Mouse (Mus musculus): ENCODE data around the gene Emp1. TPM values are rescaled to one million over a fixed set of nuclear protein-coding genes. Genes with fewer than 3 reads are reported as not detected.

The Emp1 gene
- polyA plus RNA-seq (2015; fragmentation: Nextera tagmentation; extraction: Ambion mirVana), result 22.9 and 27.2 TPM in 2 replicates

DNA sequence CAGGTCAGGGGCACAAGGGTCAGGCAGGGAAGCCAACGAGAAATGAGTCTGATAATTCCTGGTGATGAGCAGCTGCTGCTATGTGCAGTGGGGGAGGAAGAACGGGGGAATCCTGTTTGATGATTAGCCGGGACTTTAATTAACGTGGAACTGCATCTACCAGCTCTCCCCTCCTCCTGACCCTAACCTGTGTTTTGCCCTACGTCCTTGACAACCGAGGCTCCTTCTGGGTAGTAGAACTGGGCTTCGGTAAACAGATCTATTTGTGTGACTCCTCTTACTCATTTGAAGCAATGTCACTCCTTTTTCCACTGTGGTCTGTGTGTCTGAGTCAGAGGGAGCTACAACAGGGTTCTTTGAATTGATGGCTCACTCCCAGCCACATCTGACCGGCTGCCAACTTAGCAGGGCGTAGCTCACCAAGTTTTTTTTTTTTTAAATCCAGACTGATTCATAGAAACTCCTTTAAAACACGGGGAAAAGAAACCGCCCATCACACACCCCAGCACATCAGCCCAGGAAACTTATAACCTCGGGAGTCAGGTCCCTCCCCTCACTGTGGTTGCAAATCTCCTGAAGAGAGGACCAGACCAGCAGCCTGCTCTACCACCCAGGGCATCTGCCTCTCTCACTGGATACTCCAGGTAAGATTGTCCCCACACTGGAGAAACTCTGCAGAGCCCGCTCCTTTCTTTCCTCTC is at the start of gene Emp1:
Gene Emp1 (plus strand): TSS at position 87 of the 701 bp plus-strand sequence.

Other genes starting within 250 kb of the Emp1 start
- 0.22 and 0.24 TPM in 2 replicates for gene Gprc5d, start 244.3 kb upstream of the Emp1 start, polyA plus RNA-seq (2015; fragmentation: Nextera tagmentation; extraction: Ambion mirVana)
- gene Fam234b, start 164.6 kb upstream of the Emp1 start, polyA plus RNA-seq (2015; fragmentation: Nextera tagmentation; extraction: Ambion mirVana), result 34.8 and 39.4 TPM in 2 replicates
- gene Hebp1, start 164.5 kb upstream of the Emp1 start, polyA plus RNA-seq (2015; fragmentation: Nextera tagmentation; extraction: Ambion mirVana), result 120 and 133 TPM in 2 replicates
- gene Gsg1, start 108.2 kb upstream of the Emp1 start, polyA plus RNA-seq (2015; fragmentation: Nextera tagmentation; extraction: Ambion mirVana), result 0.34 and 0.58 TPM in 2 replicates
- gene Pbp2, start 52.1 kb upstream of the Emp1 start, polyA plus RNA-seq (2015; fragmentation: Nextera tagmentation; extraction: Ambion mirVana), result not detected in 2 replicates

All from spleen, postnatal 0 days (tissue).